Mouse (Mus musculus) liver, embryonic 16.5 days (tissue): ENCODE results near the gene Brd3. TPM values are rescaled to one million over a fixed set of nuclear protein-coding genes. Genes with fewer than 3 reads are reported as not detected.
"Not testable (repeated sequence)": the region's sequence is repeated elsewhere in the genome, so short reads cannot be mapped to it uniquely, and the experiment has no call there.

ENCODE experiments used
- ATAC-seq: fragments of 200-750 bp; cut with Nextera tagmentation; 2 replicates; pipeline ENCODE4 v1.8.0; 2017; ENCODE audit warnings: low read depth, mild to moderate bottlenecking, moderate number of reproducible peaks, moderate library complexity
- H3K27ac ChIP-seq: fragments of 300-500 bp; sonication (generic); 2 replicates; pipeline ENCODE4 v1.5.1; 2014; ENCODE audit warnings: mild to moderate bottlenecking, low read length
- H3K27me3 ChIP-seq: fragments of 300-500 bp; sonication (generic); 2 replicates; pipeline ENCODE4 v1.6.1; 2014; ENCODE audit warnings: low read depth, low read length, mixed read lengths; ENCODE audit not compliant: control insufficient read depth, insufficient read depth
- H3K36me3 ChIP-seq: fragments of 300-500 bp; sonication (generic); 2 replicates; pipeline ENCODE4 v1.6.1; 2014; ENCODE audit warnings: mild to moderate bottlenecking; ENCODE audit not compliant: control insufficient read depth, insufficient read depth
- H3K4me1 ChIP-seq: fragments of 300-500 bp; sonication (generic); 2 replicates; pipeline ENCODE4 v1.6.1; 2014; ENCODE audit warnings: low read depth, low read length, mixed read lengths; ENCODE audit not compliant: control insufficient read depth
- H3K4me2 ChIP-seq: fragments of 300-500 bp; sonication (generic); 2 replicates; pipeline ENCODE4 v1.6.1; 2014; ENCODE audit warnings: low read depth, low read length, mixed read lengths
- H3K4me3 ChIP-seq: fragments of 300-500 bp; sonication (generic); 2 replicates; pipeline ENCODE4 v1.5.1; 2014; ENCODE audit warnings: low read depth, mild to moderate bottlenecking, low read length
- H3K9ac ChIP-seq: fragments of 300-500 bp; sonication (generic); 2 replicates; pipeline ENCODE4 v1.6.1; 2014; ENCODE audit warnings: low read depth, low read length
- H3K9me3 ChIP-seq: fragments of 300-500 bp; sonication (generic); replicated peaks from 2 replicates; pipeline ENCODE4 v1.6.1; 2016; ENCODE audit warnings: low read length; ENCODE audit not compliant: control insufficient read depth
- WGBS: fragments of 180-500 bp; shearing (Covaris S2); extraction: QIAGEN DNeasy Blood & Tissue Kit; methylation state at CpG from one replicate; pipeline ENCODE4 v1.1.7; 2014; ENCODE audit not compliant: insufficient replicate concordance; 5-methylcytosine and 5-hydroxymethylcytosine counted together
- polyA plus RNA-seq: library from polyadenylated mRNA; unstranded; fragments of >200 nt; fragmentation: Nextera tagmentation; extraction: Ambion mirVana; gene quantifications from 2 replicates; pipeline ENCODE4 v1.2.1, GENCODE M21; 2015

Brd3 gene
- polyA plus RNA-seq, 1 experiment from 2014 or later: 24.3 TPM

DNA sequence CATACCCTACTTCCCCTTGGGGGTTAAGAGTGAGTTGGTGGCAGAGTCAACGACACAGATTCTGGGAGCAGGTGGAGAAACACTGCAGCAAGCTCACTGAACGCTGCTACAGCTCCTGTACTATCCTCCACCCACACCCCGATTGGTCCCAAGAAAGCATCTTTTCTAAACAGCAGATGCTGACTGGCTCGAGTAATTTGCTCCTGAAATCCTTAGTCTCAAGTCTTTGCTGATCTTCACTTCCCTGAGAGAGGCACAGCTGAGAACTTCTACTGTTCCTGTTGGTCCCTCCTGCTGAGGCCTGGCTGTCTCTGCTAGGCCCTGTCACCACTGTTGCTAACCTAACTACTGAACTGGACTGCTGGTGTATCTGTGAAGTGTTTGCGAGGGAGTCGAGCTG lies 37.2 kb upstream of the Brd3 start:
- H3K9ac ChIP-seq: no peak overlapping the region
- no peak for ATAC-seq
- no peaks in the 10 kb centered on the region for H3K27me3 ChIP-seq
- H3K4me2 ChIP-seq: no peak overlapping the region
- H3K9me3 ChIP-seq: no peaks in the 10 kb centered on the region
- no peak overlapping the region for H3K27ac ChIP-seq
- no peaks in the 10 kb centered on the region for H3K36me3 ChIP-seq
- no peak overlapping the region for H3K4me3 ChIP-seq
- 75% methylated on average over 6 of the region's 6 CpGs for WGBS
- H3K4me1 ChIP-seq: peaks cover 10% of the 10 kb centered on the region

DNA sequence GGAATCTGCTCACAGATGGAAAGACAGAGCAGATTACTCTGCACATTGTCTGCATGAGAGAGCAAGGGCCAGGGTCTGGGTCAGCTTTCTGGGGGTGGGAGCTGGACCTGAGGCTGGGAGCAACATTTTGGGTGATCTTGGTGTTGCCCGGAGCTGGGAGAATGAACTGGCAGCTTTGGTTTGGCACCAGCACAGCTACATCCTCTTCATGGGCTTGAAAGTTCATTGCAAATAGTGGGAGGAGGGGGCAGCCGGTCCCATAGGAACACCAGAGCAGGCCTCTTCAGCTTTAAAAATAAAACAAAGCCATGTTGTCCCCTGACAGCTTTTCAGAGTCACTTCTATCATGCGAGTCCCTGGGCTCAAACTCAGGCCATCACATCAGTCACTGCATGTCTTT lies 33.8 kb upstream of the Brd3 start:
- H3K27me3 ChIP-seq: no peaks in the 10 kb centered on the region
- no peak overlapping the region; the same call in 1 of the 2 replicates for H3K4me3 ChIP-seq
- H3K9me3 ChIP-seq: no peaks in the 10 kb centered on the region
- H3K36me3 ChIP-seq: no peaks in the 10 kb centered on the region; the same call in 1 of the 2 replicates
- 86% methylated on average over 3 of the region's 3 CpGs for WGBS
- H3K4me2 ChIP-seq: peak overlapping the region; percentile 79
- H3K27ac ChIP-seq: no peak overlapping the region
- no peak for ATAC-seq
- H3K9ac ChIP-seq: peak overlapping the region; percentile 73
- H3K4me1 ChIP-seq: peaks cover 14% of the 10 kb centered on the region

- H3K4me3 ChIP-seq: peak overlapping the region; percentile 71
- ATAC-seq: no peak
- peaks cover 7% of the 10 kb centered on the region for H3K36me3 ChIP-seq
- no peaks in the 10 kb centered on the region for H3K9me3 ChIP-seq
- peak overlapping the region; percentile 88 for H3K27ac ChIP-seq
- peak overlapping the region; percentile 79 for H3K4me2 ChIP-seq
- peaks cover 14% of the 10 kb centered on the region for H3K4me1 ChIP-seq
- WGBS: 17% methylated on average over 10 of the region's 10 CpGs
- peak overlapping the region; percentile 73 for H3K9ac ChIP-seq
- H3K27me3 ChIP-seq: no peaks in the 10 kb centered on the region
These were observed 33.0 kb upstream of the Brd3 start for GRCm38 (mm10) chr2:27540515-27540836.

DNA sequence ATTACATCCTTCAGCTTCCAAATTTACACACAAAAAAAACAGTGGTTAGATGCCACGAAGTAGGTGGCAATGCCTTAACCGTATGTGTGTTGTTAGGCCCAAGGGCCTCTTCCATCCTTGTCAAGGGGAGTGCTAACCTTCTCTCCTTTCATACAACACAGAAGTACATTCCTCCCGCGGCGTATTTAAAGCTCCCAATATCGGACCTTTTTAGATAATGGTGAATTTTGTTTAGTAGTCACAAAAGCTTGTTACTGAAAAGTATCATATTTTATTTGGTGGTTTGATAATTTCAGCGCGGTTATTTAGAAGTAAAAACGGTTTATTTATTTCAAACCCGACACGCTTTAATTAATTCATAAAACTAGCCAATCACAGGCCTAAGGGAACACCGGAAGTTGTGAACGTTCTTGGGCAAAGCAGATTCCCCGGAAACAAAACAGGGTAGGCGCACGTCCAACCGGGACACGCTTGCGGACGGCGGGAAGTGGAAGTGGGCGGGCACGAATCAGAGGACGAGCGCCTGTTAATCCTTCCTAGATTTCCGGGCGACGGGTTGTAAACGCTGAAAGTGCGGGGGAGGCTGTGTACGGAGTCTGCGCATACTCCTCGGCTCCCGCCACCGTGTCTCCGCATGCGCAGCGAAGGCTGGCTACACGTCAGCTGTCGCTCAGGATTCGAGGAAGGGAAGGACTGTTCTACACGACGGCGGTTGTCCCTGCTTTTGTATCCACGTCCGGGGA lies 32.5 kb upstream of the Brd3 start:
- Histone ChIP-seq H3K9me3 (no peaks in the 10 kb centered on the region), H3K4me2 (peak overlapping the region; percentile 79), H3K36me3 (peaks cover 10% of the 10 kb centered on the region), H3K9ac (peak overlapping the region; percentile 73), H3K27me3 (no peaks in the 10 kb centered on the region), H3K27ac (peak overlapping the region; percentile 88), H3K4me1 (peaks cover 14% of the 10 kb centered on the region), H3K4me3 (peak overlapping the region; percentile 71)
- under 1% methylated on average over 46 of the region's 46 CpGs for WGBS
- peak; percentile 95 for ATAC-seq

GRCm38 (mm10) chr2:27539336-27539735 lies 31.9 kb upstream of the Brd3 start:
- ATAC-seq: no peak
- Histone ChIP-seq H3K9ac (peak overlapping the region; percentile 40; the same call in 1 of the 2 replicates), H3K4me2 (peak overlapping the region; percentile 79), H3K36me3 (peaks cover 16% of the 10 kb centered on the region), H3K4me3 (no peak overlapping the region), H3K27ac (peak overlapping the region; percentile 33; the same call in 1 of the 2 replicates), H3K4me1 (peaks cover 14% of the 10 kb centered on the region), H3K27me3 (no peaks in the 10 kb centered on the region), H3K9me3 (no peaks in the 10 kb centered on the region)
- WGBS: 12% methylated on average over 5 of the region's 5 CpGs

DNA sequence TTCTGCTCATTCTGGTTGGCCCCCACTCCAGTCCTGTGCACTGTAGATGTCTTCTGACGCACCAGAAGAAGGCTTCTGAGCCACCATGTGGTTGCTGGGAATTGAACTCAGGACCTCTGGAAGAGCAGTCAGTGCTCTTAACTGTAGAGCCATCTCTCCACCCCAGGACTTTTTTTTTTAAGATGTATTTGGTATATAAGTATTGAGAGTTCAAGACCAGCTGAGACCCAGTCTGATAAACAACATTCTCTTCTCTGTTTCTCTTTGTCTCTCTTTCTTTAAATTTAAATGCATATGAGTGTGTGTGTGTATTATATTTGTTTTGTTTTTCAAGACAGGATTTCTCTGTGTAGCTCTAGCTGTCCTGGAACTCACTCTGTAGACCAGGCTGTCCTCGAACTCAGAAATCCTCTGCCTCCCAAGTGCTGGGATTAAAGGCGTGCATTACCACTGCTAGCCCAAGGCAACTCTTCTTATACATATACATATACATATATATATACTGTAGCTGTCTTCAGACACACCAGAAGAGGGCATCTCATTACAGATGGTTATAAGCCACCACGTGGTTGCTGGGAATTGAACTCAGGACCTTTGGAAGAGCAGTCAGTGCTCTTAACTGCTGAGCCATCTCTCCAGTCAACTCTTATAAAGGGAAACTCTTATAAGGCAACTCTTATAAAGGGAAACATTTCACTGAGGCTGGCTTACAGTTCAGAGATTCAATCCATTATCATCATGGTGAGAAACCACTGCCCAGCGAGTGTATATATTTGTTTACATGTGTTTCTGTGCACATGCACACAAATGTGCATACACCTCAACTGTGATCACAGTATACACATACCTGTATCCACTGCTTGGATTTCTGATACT lies 31.2 kb upstream of the Brd3 start:
- Histone ChIP-seq H3K4me1 (peaks cover 14% of the 10 kb centered on the region), H3K36me3 (peaks cover 22% of the 10 kb centered on the region), H3K27ac (peak overlapping the region; percentile 33; the same call in 1 of the 2 replicates), H3K4me2 (peak overlapping the region; percentile 79; the same call in 1 of the 2 replicates)
- not testable (repeated sequence) for ATAC-seq, H3K27me3 ChIP-seq, H3K4me3 ChIP-seq, H3K9ac ChIP-seq, H3K9me3 ChIP-seq
- WGBS: 54% methylated on average over 5 of the region's 5 CpGs

DNA sequence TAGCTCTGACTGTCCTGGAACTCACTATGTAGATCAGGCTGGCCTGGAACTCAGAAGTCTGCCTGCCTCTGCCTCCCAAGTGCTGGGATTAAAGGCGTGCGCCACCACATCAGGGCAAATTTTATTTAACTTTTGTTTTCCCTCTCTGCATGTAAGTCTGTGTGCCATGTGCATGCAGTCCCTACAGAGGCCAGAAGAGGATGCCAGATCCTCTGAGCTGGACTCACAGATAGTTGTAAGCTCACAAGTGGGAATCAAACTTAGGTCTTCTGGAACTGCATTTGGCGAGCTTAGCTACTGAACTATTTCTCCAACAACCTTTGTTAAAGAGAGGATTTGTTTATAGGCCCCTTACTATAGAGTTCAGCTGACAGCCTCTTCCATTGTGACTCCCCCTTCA lies 10.8 kb upstream of the Brd3 start:
- H3K4me3 ChIP-seq: no peak overlapping the region
- no peaks in the 10 kb centered on the region for H3K27me3 ChIP-seq
- 79% methylated on average over 3 of the region's 3 CpGs for WGBS
- H3K9ac ChIP-seq: no peak overlapping the region
- peaks cover 29% of the 10 kb centered on the region for H3K4me1 ChIP-seq
- no peak overlapping the region for H3K4me2 ChIP-seq
- H3K36me3 ChIP-seq: peaks cover 28% of the 10 kb centered on the region
- H3K9me3 ChIP-seq: no peaks in the 10 kb centered on the region
- ATAC-seq: no peak
- no peak overlapping the region for H3K27ac ChIP-seq

DNA sequence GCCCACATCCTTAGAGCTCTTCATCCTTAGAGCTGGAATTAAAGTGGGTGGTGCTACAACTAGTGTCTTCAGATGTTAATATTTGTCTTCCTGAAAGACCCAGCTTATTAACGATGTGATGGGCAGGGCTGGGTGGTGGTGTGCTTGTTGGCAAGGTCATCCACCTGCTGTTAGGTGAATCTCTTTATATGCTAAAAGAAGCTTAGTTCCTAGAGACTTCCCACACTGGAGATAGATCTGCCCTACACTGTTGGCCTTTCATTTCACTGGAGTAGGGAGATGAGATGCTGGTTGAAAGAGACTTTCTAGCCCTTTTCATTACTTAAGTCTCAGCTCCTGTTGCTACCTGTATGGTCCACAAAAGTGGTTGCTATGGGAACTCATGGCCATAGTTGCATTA lies 8.8 kb upstream of the Brd3 start:
- Histone ChIP-seq H3K4me2 (peak overlapping the region; percentile 96), H3K9ac (peak overlapping the region; percentile 90), H3K4me1 (peaks cover 29% of the 10 kb centered on the region), H3K27ac (no peak overlapping the region), H3K36me3 (peaks cover 28% of the 10 kb centered on the region), H3K27me3 (no peaks in the 10 kb centered on the region), H3K9me3 (no peaks in the 10 kb centered on the region), H3K4me3 (peak overlapping the region; percentile 93)
- no peak for ATAC-seq
- WGBS: 8% methylated on average over 1 of the region's 1 CpGs
